Mouse (Mus musculus) heart, postnatal 0 days (tissue): ENCODE results near the gene Car5a.

Experiments used
- CTCF ChIP-seq: IDR thresholded peaks from 2 replicates; pipeline ENCODE4 v1.5.1; 2016; ENCODE audit warnings: antibody characterized with exemption, control low read depth, low read depth
- EP300 ChIP-seq: IDR thresholded peaks from 2 replicates; pipeline ENCODE4 v1.6.1; 2016; ENCODE audit warnings: antibody characterized with exemption, low read depth

DNA sequence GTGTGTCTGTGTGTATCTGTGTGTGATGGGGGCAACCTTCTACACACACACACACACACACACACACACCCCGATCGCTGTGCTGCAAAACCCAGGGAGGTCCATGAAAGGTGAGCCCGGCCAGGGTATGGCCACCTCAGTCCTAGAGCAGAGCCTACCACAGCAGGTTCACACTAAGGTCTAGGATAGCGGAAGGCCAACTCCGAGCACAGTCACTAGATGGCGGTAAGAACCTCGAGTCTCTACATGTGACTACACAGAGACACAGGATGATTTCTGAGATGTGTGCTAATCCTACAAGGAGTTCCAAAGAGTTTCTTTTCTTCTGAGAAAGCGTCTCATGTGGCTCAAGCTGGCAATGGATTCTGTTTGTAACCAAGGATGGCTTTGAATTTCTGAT is 17.4 kb downstream of the Car5a start:
- peak; percentile 68 for TF ChIP-seq CTCF
- no peak for TF ChIP-seq EP300
